Mouse (Mus musculus) limb, embryonic 15.5 days (tissue): ENCODE data around the gene Masp2. TPM values are rescaled to one million over a fixed set of nuclear protein-coding genes. Genes with fewer than 3 reads are reported as not detected.

Experiments used
- ATAC-seq: fragments of 200-750 bp; cut with Nextera tagmentation; 2 replicates; pipeline ENCODE4 v1.8.0; 2017; ENCODE audit warnings: low read depth, moderate TSS enrichment; ENCODE audit not compliant: insufficient number of reproducible peaks, low FRiP score, low TSS enrichment
- H3K27ac ChIP-seq: fragments of 300-500 bp; sonication (generic); 2 replicates; pipeline ENCODE4 v1.5.1; 2015; ENCODE audit warnings: moderate library complexity, mild to moderate bottlenecking, inconsistent platforms
- H3K27me3 ChIP-seq: fragments of 300-500 bp; sonication (generic); 2 replicates; pipeline ENCODE4 v1.6.1; 2015; ENCODE audit warnings: inconsistent platforms
- H3K36me3 ChIP-seq: fragments of 300-500 bp; sonication (generic); 2 replicates; pipeline ENCODE4 v1.6.1; 2015; ENCODE audit warnings: inconsistent platforms
- H3K4me1 ChIP-seq: fragments of 300-500 bp; sonication (generic); 2 replicates; pipeline ENCODE4 v1.6.1; 2015; ENCODE audit warnings: inconsistent platforms
- H3K4me2 ChIP-seq: fragments of 300-500 bp; sonication (generic); 2 replicates; pipeline ENCODE4 v1.6.1; 2015; ENCODE audit warnings: mild to moderate bottlenecking, inconsistent platforms
- H3K4me3 ChIP-seq: fragments of 300-500 bp; sonication (generic); 2 replicates; pipeline ENCODE4 v1.5.1; 2015; ENCODE audit warnings: mild to moderate bottlenecking, inconsistent platforms
- H3K9ac ChIP-seq: fragments of 300-500 bp; sonication (generic); 2 replicates; pipeline ENCODE4 v1.6.1; 2015; ENCODE audit warnings: inconsistent platforms
- H3K9me3 ChIP-seq: fragments of 300-500 bp; sonication (generic); 2 replicates; pipeline ENCODE4 v1.6.1; 2016; ENCODE audit warnings: inconsistent platforms
- WGBS: fragments of 180-500 bp; shearing (Covaris S2); methylation state at CpG from one replicate; pipeline ENCODE4 v1.1.7; 2015; 5-methylcytosine and 5-hydroxymethylcytosine counted together
- polyA plus RNA-seq: library from polyadenylated mRNA; unstranded; fragments of >200 nt; fragmentation: Nextera tagmentation; extraction: Ambion mirVana; gene quantifications from 2 replicates; pipeline ENCODE4 v1.2.1, GENCODE M21; 2015

The Masp2 gene
- polyA plus RNA-seq, 1 experiment from 2014 or later = 0.45 TPM

DNA sequence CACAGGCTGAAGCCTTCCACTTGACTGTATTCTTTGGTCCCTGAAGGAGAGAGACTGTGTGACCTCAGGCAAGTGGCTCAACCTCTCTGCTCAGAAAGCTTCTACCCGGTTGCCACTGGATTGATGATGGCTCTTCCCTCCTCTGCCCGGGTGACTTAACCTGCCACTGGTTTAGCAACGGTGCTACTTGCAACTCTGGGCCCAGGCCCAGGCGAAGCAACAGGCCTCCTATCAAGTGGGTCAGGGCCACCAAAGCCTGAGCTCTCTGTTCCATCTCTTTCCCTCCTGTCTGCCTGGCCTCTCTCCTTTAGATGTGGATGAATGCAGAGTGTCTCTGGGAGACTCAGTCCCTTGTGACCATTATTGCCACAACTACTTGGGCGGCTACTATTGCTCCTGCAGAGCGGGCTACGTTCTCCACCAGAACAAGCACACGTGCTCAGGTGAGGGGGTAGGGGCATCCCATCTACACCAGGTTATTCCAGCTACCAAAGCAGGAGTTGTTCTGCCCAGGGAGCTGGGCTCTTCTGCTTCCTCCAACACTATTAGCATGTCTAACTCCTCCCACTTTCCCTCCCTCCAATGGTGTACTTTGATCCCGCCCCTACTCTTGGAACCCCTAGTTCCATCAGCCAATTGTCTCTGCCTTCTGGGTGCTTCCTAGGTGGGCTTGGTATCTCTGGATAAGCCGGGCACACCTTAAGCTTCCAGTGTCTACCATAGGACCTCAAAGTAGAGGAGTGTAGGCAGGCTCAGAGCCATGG, 1.2 kb downstream of the Masp2 start:
- Histone ChIP-seq H3K9ac (no peak overlapping the region), H3K36me3 (peaks cover 12% of the 10 kb centered on the region), H3K27me3 (no peaks in the 10 kb centered on the region), H3K4me2 (no peak overlapping the region), H3K27ac (no peak overlapping the region), H3K4me1 (0 out of 2 replicates have a peak, but pooled peaks cover under 1% of the 10 kb centered on the region), H3K9me3 (no peaks in the 10 kb centered on the region), H3K4me3 (no peak overlapping the region)
- 0 out of 2 replicates have a peak, but pooled peaks have one; percentile 16 for ATAC-seq
- WGBS = 65% methylated on average over 10 of the region's 10 CpGs

GRCm38 (mm10) chr4:148604141-148604540, 1.8 kb downstream of the Masp2 start:
- no peak for ATAC-seq
- peaks cover 7% of the 10 kb centered on the region; the same call in 1 of the 2 replicates for H3K36me3 ChIP-seq
- H3K9me3 ChIP-seq = no peaks in the 10 kb centered on the region
- WGBS = 67% methylated on average over 7 of the region's 7 CpGs
- no peak overlapping the region for H3K4me2 ChIP-seq
- 0 out of 2 replicates have a peak, but pooled peaks cover 4% of the 10 kb centered on the region for H3K4me1 ChIP-seq
- 0 out of 2 replicates have a peak overlapping the region, but pooled peaks have one; percentile 1 for H3K27ac ChIP-seq
- H3K27me3 ChIP-seq = no peaks in the 10 kb centered on the region
- H3K9ac ChIP-seq = no peak overlapping the region
- H3K4me3 ChIP-seq = no peak overlapping the region

DNA sequence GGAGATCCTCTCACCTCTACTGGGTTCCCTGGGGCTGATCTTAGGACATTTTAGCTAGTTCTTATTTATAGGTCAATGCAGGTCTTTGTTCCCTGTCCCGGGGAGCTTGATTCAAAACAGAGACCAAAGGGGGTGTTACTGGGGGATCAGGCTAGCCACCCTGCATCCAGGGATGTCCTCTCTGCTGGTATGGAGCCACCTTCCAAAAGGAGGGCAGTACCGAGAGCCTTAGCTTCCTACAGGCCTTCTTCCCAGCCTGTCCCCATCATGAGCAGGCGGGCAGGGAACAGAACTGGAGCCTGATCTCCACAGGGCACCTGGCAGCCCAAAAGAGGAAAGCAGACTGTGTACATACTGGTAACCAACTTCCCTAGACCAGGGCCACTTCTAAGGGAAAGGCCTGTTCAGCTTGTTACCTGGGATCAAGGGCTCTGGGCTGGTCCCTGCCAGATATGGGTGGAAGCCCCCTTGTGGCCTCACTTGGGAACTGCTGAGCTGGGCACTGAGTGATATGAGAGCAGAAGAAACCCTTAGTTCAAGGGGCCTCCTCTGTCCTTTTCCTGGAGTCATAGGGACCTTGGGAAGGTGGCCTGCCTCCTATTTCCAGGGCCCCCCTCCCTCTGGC, 2.3 kb downstream of the Masp2 start:
- 78% methylated on average over 3 of the region's 3 CpGs for WGBS
- H3K27ac ChIP-seq = 0 out of 2 replicates have a peak overlapping the region, but pooled peaks have one; percentile 1

GRCm38 (mm10) chr4:148607758-148608157, 5.4 kb downstream of the Masp2 start:
- no peak overlapping the region for H3K4me2 ChIP-seq
- no peak overlapping the region for H3K9ac ChIP-seq
- 0 out of 2 replicates have a peak, but pooled peaks cover 4% of the 10 kb centered on the region for H3K4me1 ChIP-seq
- no peak overlapping the region for H3K4me3 ChIP-seq
- H3K27me3 ChIP-seq = no peaks in the 10 kb centered on the region
- WGBS = 27% methylated on average over 5 of the region's 5 CpGs
- peaks cover 6% of the 10 kb centered on the region for H3K36me3 ChIP-seq
- ATAC-seq = no peak
- H3K27ac ChIP-seq = no peak overlapping the region
- no peaks in the 10 kb centered on the region for H3K9me3 ChIP-seq

More for the DNA sequence above, 2.3 kb downstream of the Masp2 start:
- Histone ChIP-seq H3K9ac (no peak overlapping the region), H3K36me3 (peaks cover 6% of the 10 kb centered on the region; the same call in 1 of the 2 replicates), H3K9me3 (no peaks in the 10 kb centered on the region), H3K4me1 (0 out of 2 replicates have a peak, but pooled peaks cover 4% of the 10 kb centered on the region), H3K4me2 (no peak overlapping the region), H3K4me3 (no peak overlapping the region), H3K27me3 (no peaks in the 10 kb centered on the region)
- no peak for ATAC-seq

DNA sequence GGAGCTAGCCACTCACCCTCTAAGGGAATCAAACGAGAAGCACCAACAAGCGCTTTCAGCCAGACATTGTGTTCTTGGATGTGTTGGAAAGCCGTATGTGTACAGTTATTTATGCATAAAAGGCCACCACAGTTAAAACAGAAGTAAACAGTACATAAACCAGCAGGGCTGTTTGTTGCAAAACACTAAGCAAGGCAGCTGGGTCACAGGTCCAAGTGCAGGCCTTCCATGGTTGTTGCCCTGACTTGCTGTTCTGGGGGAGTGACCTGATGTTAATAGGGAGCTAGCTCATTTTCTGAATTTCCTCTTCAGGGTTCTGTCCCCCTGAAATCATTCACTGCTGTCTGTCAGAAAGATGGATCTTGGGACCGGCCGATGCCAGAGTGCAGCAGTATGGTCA, 7.5 kb downstream of the Masp2 start:
- Histone ChIP-seq H3K27me3 (no peaks in the 10 kb centered on the region), H3K9me3 (no peaks in the 10 kb centered on the region), H3K36me3 (peaks cover 19% of the 10 kb centered on the region), H3K4me3 (no peak overlapping the region), H3K4me2 (no peak overlapping the region), H3K4me1 (0 out of 2 replicates have a peak, but pooled peaks cover 4% of the 10 kb centered on the region), H3K9ac (no peak overlapping the region), H3K27ac (no peak overlapping the region)
- ATAC-seq = no peak
- WGBS = 89% methylated on average over 5 of the region's 5 CpGs

DNA sequence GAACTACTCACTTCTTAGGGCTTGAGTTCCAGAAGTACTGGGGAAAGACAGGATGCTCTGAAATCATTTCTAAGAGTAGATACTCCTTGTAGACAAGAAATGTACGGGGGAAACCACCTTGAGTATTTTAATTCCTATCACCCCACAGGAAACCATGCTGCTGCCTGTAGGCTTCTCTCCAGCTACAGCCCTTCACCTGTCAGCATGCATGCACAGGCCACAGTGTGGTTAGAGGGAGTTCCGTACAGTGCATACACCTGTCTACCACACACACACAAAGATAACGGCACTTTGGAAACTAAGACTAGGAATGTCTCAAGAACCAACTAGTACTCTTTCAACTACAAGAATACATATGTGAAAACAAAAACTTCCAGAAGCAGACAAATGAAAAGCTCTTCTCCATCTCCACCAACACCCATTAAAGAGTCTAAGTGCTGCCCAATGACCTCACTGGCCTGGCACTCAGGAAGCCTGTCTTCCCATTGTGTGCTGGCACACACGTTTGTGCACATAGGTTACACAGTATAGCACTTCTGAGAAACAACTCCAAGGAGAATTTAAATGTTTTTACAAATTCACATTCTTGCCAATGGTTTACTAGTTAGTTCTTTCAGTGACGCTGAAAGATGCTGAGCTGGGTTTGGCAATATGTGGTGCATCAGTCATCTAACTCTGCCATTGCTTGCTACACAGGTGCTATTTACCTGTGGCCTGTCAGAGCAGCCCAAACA, 8.4 kb downstream of the Masp2 start:
- H3K27ac ChIP-seq = no peak overlapping the region
- no peaks in the 10 kb centered on the region for H3K9me3 ChIP-seq
- 73% methylated on average over 5 of the region's 5 CpGs for WGBS
- no peak overlapping the region for H3K4me3 ChIP-seq
- H3K9ac ChIP-seq = no peak overlapping the region
- no peak for ATAC-seq
- no peaks in the 10 kb centered on the region for H3K27me3 ChIP-seq
- H3K4me1 ChIP-seq = 0 out of 2 replicates have a peak, but pooled peaks cover 4% of the 10 kb centered on the region
- no peak overlapping the region for H3K4me2 ChIP-seq
- H3K36me3 ChIP-seq = peaks cover 29% of the 10 kb centered on the region

GRCm38 (mm10) chr4:148612557-148612956, 10.2 kb downstream of the Masp2 start:
- no peak overlapping the region for H3K27ac ChIP-seq
- peaks cover 42% of the 10 kb centered on the region for H3K36me3 ChIP-seq
- WGBS = 46% methylated on average over 4 of the region's 4 CpGs
- 0 out of 2 replicates have a peak, but pooled peaks cover 4% of the 10 kb centered on the region for H3K4me1 ChIP-seq
- ATAC-seq = no peak
- no peak overlapping the region for H3K9ac ChIP-seq
- no peaks in the 10 kb centered on the region for H3K27me3 ChIP-seq
- H3K4me2 ChIP-seq = no peak overlapping the region
- no peaks in the 10 kb centered on the region for H3K9me3 ChIP-seq
- no peak overlapping the region for H3K4me3 ChIP-seq

GRCm38 (mm10) chr4:148613738-148614137, 11.4 kb downstream of the Masp2 start:
- H3K36me3 ChIP-seq = peaks cover 49% of the 10 kb centered on the region
- H3K4me2 ChIP-seq = no peak overlapping the region
- no peak overlapping the region for H3K4me3 ChIP-seq
- H3K27ac ChIP-seq = no peak overlapping the region
- 86% methylated on average over 9 of the region's 9 CpGs for WGBS
- no peak for ATAC-seq
- no peaks in the 10 kb centered on the region for H3K27me3 ChIP-seq
- 0 out of 2 replicates have a peak, but pooled peaks cover 2% of the 10 kb centered on the region for H3K4me1 ChIP-seq
- H3K9me3 ChIP-seq = no peaks in the 10 kb centered on the region
- no peak overlapping the region for H3K9ac ChIP-seq

DNA sequence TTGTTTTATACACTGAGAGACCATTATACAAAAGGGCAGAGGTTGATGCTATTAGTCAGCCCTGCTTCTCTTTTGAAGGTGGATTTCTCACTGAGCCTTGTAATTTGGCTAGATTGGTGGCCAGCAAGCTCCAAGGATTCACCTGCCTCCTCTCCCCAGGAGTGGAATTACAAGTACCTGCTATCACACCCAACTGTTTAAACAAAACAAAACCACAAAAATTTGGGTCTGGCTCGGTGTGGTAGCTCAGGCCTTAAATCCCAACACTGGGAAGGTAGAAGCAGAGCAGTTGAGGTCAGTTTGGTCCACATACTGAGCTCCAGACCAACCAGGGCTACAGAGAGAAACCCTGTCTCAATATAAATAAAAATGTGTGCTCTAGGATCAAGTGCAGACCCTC, 17.5 kb downstream of the Masp2 start:
- Histone ChIP-seq H3K4me1 (peaks cover 21% of the 10 kb centered on the region), H3K9me3 (no peaks in the 10 kb centered on the region), H3K4me2 (no peak overlapping the region), H3K27me3 (no peaks in the 10 kb centered on the region), H3K4me3 (no peak overlapping the region), H3K9ac (no peak overlapping the region), H3K36me3 (peaks cover 85% of the 10 kb centered on the region), H3K27ac (no peak overlapping the region)
- WGBS = 70% methylated on average over 1 of the region's 1 CpGs
- no peak for ATAC-seq

- no peak for ATAC-seq
- H3K27ac ChIP-seq = no peak overlapping the region
- peaks cover 25% of the 10 kb centered on the region for H3K4me1 ChIP-seq
- H3K36me3 ChIP-seq = peaks cover 79% of the 10 kb centered on the region
- no peak overlapping the region for H3K4me2 ChIP-seq
- H3K27me3 ChIP-seq = no peaks in the 10 kb centered on the region
- H3K9ac ChIP-seq = no peak overlapping the region
- H3K4me3 ChIP-seq = no peak overlapping the region
- 92% methylated on average over 1 of the region's 1 CpGs for WGBS
- H3K9me3 ChIP-seq = no peaks in the 10 kb centered on the region
Measured at GRCm38 (mm10) chr4:148620718-148621117, 18.4 kb downstream of the Masp2 start.

GRCm38 (mm10) chr4:148622485-148622884, 20.1 kb downstream of the Masp2 start:
- ATAC-seq = no peak

More at GRCm38 (mm10) chr4:148622485-148622884, 20.1 kb downstream of the Masp2 start:
- Histone ChIP-seq H3K36me3 (peaks cover 66% of the 10 kb centered on the region), H3K4me1 (peaks cover 28% of the 10 kb centered on the region), H3K27ac (no peak overlapping the region), H3K9ac (no peak overlapping the region), H3K4me2 (no peak overlapping the region), H3K4me3 (no peak overlapping the region), H3K27me3 (no peaks in the 10 kb centered on the region), H3K9me3 (no peaks in the 10 kb centered on the region)
- 86% methylated on average over 4 of the region's 4 CpGs for WGBS
